Mouse (Mus musculus): ENCODE measurements around the gene Jchain.
"Not testable (repeated sequence)": the region's sequence is repeated elsewhere in the genome, so short reads cannot be mapped to it uniquely, and the experiment has no call there.

Gene Jchain
- long read RNA-seq, experiment 1, transcript Jchain-201 (4 exons, 1,393 nt), result major isoform, 14 of 14 reads
- long read RNA-seq, experiment 1, partial matches to known transcripts, result 0 of 14 reads
- long read RNA-seq, experiment 1, other reads (novel, unspliced or antisense), result 0 of 14 reads
- long read RNA-seq, experiment 2, result 0 reads

DNA sequence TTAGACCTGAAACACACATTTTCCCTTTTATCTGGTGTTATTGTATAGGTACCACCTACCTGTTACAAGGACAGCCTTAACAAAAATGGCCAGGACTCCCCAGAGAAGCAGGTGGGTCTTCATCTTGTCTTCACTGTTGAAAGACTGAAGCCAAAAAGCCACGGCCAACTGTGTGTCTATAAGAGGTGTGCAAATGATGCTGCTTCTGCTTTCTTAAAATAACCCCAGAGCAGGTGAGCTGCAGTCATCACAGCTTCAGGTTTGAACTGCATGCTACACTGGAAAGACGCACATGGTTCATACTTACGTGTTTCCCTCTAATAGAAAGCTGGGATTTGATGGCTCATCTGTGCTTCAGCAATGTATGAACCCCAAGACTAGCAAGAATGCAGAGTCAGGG, at the start of gene Jchain:
Gene Jchain (minus strand): TSS at position 235 of the 400 bp plus-strand sequence.
- intact Hi-C loops (cut with DNase I), result no loop called here

DNA sequence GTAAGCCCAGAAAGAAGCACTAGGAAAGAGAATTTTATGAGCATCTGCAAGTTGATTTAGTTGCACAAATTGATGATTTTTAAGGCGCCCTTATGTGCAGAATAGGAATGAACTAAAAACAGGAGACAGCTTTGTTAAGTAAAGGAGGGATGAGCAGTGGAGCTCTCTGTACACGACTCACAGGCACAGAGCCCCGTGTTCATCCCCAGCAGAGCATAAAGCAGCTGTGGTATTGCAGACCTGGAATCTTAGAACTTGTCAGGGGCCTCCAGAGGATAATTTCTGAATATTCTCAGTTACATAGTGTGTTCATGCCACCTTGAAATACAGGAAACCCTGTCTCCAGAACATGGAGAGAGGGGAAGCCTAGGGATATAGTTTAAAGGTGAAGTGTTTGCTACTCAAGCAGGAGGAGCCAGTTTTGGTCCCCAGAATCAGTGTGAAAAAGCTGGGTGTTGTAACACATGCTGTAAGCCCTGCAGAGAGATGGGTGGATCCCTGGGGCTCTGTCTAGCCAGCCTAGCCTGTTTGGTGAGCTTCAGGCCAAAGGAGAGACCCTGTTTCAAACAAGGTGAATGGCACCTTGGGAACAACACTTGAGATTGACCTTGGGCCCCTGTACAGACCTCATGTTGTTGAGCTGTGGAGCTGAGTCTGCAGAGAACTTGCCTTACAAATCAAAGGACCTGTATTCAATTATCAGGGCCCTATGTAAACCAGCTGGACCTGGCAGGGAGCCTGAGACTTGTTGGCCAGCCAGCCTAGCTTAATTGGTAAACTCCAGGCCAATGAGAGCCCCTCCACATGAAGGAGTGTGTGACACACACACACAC, 48.0 kb upstream of the Jchain start:
- intact Hi-C loops (cut with DNase I), result no loop called here

- intact Hi-C loops (cut with DNase I), result no loop called here
Observed at GRCm38 (mm10) chr5:88574829-88575228, 47.1 kb upstream of the Jchain start.

GRCm38 (mm10) chr5:88569541-88569940, 41.9 kb upstream of the Jchain start:
- intact Hi-C loops (cut with DNase I), result loop anchor here (5.0 kb wide), 2 partner anchors 58 to 93 kb away; no protein-coding TSS in a partner anchor

DNA sequence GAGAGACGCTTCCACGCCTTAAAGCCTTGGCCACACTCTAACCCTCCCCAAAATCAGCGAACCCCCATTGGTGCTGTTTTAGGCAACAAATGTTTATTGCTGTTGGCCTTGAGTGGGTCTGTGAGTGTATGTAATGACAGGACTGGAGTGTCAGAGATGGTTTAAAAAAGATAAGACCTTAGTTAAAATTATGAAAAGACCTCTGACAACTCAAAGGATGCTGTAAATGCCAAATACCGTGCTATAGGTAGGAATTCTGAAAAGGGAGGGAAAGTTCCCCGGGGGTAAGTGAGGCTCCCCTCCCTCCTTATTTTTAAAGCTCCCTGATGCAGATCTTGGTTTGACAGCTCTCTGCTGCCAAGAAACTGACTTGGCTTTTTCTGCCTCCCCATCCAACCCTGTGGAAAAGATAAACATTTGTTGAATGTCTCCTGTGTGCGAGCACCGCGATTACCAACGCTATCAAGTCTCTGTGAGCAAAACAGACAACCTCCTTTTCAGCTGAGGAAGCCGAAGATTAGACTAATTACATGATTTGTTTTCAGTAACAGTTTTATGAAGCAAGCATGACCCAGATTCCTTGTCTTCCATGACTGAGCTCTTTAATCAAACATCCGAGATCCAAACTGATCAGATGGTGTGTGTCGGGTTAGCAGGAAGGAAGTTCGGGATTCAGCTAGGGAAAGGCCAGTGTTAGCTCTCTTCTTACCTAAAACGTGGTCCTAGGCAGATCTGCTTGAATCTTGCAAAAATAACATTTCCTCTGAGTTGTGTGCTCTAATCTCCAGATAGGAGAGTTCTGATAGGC, 38.5 kb upstream of the Jchain start:
- intact Hi-C loops (cut with DNase I), result loop anchor here (5.0 kb wide), 2 partner anchors 61 to 96 kb away; no protein-coding TSS in a partner anchor

DNA sequence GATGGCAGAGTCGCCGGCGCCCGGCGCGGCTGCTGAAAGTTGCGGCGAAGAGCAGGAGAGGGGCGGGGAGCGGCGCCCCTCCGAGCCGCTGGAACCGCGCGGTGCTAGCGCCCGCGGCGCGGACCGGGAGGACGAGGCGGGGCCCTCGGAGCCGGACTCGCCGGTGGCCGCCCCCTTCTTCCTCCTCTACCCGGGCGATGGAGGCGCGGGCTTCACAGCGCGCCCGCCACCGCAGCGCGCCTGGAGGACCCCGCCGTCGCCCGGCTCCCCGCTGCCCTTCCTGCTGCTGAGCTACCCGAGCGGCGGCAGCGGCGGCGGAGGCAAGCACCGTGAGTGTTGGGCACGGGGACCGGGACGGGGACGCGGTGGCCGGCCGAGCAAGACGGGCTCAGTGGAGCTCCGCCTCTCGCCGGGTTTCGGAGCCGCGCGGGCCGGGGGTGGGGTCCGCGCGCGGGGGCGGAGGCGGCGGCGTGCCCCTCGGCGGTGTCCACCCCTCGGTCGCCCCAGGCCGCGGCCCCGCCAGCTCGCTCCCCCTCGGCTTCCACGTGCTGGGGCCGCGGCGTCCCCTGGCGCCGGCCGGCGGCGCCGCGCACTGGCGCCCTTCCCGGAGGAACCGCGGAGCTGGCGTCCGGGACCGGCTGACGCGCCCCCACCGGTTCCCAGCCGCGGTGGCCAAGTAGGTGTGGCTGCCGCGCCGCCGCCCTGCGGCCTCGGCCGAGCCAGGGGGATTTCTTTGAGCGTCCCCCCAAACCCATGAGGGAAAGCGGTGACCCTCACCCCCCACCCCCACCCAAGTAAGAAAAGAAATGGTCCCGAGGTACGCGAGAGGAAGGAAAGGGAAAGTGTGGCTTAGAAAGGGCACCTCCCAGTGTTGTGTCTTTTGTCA, 37.7 kb upstream of the Jchain start:
- intact Hi-C loops (cut with DNase I), result loop anchor here (5.0 kb wide), 2 partner anchors 62 to 97 kb away; no protein-coding TSS in a partner anchor

DNA sequence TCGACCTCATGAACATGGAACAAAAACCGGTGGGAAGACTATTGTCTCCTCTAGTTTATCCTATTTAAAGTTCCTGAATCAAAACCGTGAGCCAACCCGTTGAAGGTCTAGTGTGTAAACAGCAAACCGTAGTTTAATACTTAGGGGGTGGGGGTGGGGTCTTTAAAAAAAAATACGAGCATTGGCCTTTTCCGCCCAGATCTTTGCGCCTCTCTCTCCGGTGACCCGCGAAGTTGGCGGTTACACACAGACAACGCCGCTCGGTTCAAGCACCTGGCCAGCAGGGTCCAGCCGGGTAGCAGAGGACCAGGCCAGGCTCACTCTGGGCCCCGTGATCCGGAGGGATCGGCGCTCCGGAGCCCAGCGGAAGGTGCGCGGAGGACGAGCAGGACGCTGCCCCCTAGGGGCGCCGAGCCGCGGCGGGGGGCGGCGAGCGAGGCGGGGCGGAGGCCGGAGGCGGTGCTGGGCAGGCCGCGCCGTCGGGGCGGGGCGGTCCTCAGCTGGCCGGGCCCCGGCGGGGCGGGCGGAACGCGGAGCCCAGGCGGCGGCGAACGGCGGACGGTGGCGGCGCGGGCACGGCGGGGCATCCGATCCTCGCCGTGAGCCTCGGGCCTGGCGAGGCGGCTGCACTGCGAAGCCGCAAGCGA, 36.9 kb upstream of the Jchain start, which contains the start of gene Rufy3:
Gene Rufy3 (plus strand): TSS at position 540 of the 647 bp plus-strand sequence.
- intact Hi-C loops (cut with DNase I), result loop anchor here (5.0 kb wide), 2 partner anchors 63 to 98 kb away; no protein-coding TSS in a partner anchor

GRCm38 (mm10) chr5:88562863-88563780, 35.4 kb upstream of the Jchain start:
- intact Hi-C loops (cut with DNase I), result no loop called here

GRCm38 (mm10) chr5:88561080-88561814, 33.6 kb upstream of the Jchain start:
- intact Hi-C loops (cut with DNase I), result no loop called here

GRCm38 (mm10) chr5:88558991-88559390, 31.3 kb upstream of the Jchain start:
- intact Hi-C loops (cut with DNase I), result no loop called here

- intact Hi-C loops (cut with DNase I), result no loop called here
Observed at GRCm38 (mm10) chr5:88554086-88554886, 26.6 kb upstream of the Jchain start, which contains the start of gene Utp3. Gene Utp3, plus strand, starts transcription at chr5:88554462.

DNA sequence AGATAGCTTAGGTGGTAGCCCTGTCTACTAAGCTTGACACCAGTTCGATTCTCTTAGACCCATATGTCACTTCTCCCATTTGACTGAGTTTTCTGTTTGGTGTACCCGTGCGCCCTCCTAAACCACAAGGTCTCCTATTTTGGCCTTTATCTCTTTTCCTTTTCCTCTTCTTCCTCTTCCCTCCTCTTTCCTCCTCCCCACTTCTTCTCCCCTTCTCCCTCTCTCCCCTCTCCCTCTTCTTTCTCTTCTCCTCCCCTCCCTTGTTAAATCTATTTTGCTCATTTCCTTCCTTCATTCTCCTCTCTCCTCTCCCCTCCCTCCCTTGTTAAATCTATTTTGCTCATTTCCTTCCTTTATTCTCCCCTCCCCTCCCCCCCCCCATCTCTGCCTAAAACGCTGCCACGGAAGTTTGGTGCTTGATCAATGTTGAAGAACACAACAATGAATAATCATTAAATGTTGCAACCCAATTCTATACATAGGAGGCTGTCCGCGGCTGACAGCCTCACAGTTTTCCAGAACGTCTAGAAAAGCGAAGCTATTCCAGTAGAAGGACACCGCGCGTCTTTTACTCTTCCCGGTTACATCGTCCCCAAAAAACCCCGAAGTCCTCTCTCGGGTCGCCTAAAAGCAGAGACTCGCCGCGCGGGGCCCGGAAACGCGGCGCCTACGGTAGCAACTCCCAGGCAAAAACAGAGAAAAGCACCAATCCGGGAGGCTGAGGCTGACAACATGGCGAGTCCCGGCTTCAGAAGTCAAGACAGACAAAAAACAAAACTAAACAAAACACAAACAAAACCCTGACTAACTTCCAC, 25.8 kb upstream of the Jchain start:
- intact Hi-C loops (cut with DNase I), result no loop called here

DNA sequence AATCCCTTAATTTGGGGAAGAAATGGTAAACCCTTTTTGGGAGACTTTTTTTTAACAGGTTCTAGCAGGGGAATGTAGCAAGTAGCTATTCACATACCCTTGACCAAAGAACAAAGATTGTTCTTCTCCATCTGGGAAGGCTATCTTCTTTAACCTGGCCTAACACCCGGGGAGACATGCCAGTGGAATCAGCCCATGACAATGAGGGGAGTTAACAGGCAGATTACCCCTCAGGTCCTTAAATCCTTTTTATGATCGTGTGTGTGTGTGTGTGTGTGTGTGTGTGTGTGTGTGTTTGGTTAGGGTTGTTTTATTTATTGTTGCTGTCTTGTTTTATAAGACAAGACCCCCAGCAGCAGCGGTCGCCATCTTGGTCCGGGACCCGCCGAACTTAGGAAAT, 17.8 kb upstream of the Jchain start:
- intact Hi-C loops (cut with DNase I), result no loop called here

- intact Hi-C loops (cut with DNase I), result not testable (repeated sequence)
Observed at GRCm38 (mm10) chr5:88544411-88544810, 16.7 kb upstream of the Jchain start.

DNA sequence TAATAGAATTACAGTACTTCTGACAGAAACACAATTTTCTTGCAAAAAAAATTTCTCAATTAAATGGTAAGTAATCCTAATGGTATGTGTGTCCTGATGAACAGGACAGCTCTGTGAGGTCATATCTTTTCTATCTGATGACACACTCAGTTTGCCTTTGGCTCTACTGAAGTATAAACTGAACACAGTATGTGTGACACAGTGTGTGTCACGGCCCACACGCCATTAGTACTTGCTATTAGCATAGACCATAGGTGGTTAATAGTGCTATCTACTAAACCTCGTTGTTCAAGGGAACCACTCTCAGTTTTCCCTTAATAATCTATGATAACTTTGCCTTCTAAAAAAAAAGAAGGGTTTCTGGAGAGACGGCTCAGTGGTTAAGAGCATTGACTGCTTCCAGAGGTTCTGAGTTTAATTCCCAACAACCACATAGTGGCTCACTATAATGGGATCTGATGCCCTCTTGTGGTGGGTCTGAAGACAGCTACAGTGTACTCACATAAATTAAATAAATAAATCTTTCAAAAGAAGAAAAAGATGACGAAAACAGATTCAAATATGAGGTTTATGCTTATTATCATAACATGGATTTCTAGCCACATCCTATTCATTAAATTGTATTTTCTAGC, 15.1 kb upstream of the Jchain start:
- intact Hi-C loops (cut with DNase I), result no loop called here

DNA sequence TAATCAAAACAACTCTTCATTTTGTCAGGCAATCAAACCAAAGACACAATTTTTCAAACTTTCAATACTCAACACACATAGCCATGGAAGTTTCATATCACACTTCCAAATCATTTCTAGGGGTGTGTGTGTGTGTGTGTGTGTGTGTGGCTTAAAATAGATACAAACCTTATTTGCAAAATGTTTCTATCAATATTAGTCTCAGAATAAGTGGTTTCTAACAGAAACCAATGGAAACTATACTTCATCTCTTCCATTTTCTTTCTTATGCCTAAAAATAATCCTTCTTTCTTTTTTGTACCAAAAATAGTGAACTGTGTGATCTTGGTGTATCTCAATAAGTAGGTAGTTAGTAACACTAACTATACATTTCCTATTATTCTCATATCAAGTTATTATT, 13.2 kb upstream of the Jchain start:
- intact Hi-C loops (cut with DNase I), result no loop called here

Data from adrenal gland (tissue).